Mouse (Mus musculus) forebrain, embryonic 13.5 days (tissue): Measurements from ENCODE around the gene Ubr2. TPM values are rescaled to one million over a fixed set of nuclear protein-coding genes. Genes with fewer than 3 reads are reported as not detected.

Source experiments
- ATAC-seq: fragments of 200-750 bp; cut with Nextera tagmentation; 2 replicates; pipeline ENCODE4 v1.8.0; 2017
- H3K27ac ChIP-seq: fragments of 300-500 bp; sonication (generic); 2 replicates; pipeline ENCODE4 v1.5.1; 2015; ENCODE audit warnings: inconsistent platforms, mild to moderate bottlenecking, moderate library complexity
- H3K27me3 ChIP-seq: fragments of 300-500 bp; sonication (generic); 2 replicates; pipeline ENCODE4 v1.6.1; 2015; ENCODE audit warnings: mild to moderate bottlenecking, inconsistent platforms
- H3K36me3 ChIP-seq: fragments of 300-500 bp; sonication (generic); 2 replicates; pipeline ENCODE4 v1.6.1; 2015; ENCODE audit warnings: mild to moderate bottlenecking, inconsistent platforms; ENCODE audit not compliant: poor library complexity, severe bottlenecking
- H3K4me1 ChIP-seq: fragments of 300-500 bp; sonication (generic); 2 replicates; pipeline ENCODE4 v1.6.1; 2015; ENCODE audit warnings: inconsistent platforms
- H3K4me2 ChIP-seq: fragments of 300-500 bp; sonication (generic); 2 replicates; pipeline ENCODE4 v1.6.1; 2015; ENCODE audit warnings: inconsistent platforms, mild to moderate bottlenecking, moderate library complexity
- H3K4me3 ChIP-seq: fragments of 300-500 bp; sonication (generic); 2 replicates; pipeline ENCODE4 v1.5.1; 2015; ENCODE audit warnings: mild to moderate bottlenecking, inconsistent platforms
- H3K9ac ChIP-seq: fragments of 300-500 bp; sonication (generic); 2 replicates; pipeline ENCODE4 v1.6.1; 2015; ENCODE audit warnings: mild to moderate bottlenecking, inconsistent platforms
- H3K9me3 ChIP-seq: fragments of 300-500 bp; sonication (generic); replicated peaks from 2 replicates; pipeline ENCODE4 v1.6.1; 2016; ENCODE audit warnings: inconsistent platforms
- WGBS: fragments of 180-500 bp; shearing (Covaris S2); methylation state at CpG from one replicate; pipeline ENCODE4 v1.1.7; 2015; 5-methylcytosine and 5-hydroxymethylcytosine counted together
- polyA plus RNA-seq: library from polyadenylated mRNA; unstranded; fragments of >200 nt; fragmentation: Nextera tagmentation; extraction: Ambion mirVana; gene quantifications from 2 replicates; pipeline ENCODE4 v1.2.1, GENCODE M21; 2015

The Ubr2 gene
- polyA plus RNA-seq, 1 experiment from 2014 or later: 11.8 TPM

- H3K36me3 ChIP-seq: no peaks in the 10 kb centered on the region
- 78% methylated on average over 1 of the region's 1 CpGs for WGBS
- no peak overlapping the region for H3K4me2 ChIP-seq
- H3K9ac ChIP-seq: no peak overlapping the region
- no peaks in the 10 kb centered on the region for H3K4me1 ChIP-seq
- ATAC-seq: no peak
- H3K4me3 ChIP-seq: no peak overlapping the region
- no peak overlapping the region for H3K27ac ChIP-seq
- no peaks in the 10 kb centered on the region for H3K27me3 ChIP-seq
- no peaks in the 10 kb centered on the region for H3K9me3 ChIP-seq
Observed at GRCm38 (mm10) chr17:47024805-47025204, 14.4 kb upstream of the Ubr2 start.

- Histone ChIP-seq H3K4me3 (no peak overlapping the region), H3K4me2 (no peak overlapping the region), H3K9me3 (no peaks in the 10 kb centered on the region), H3K27me3 (no peaks in the 10 kb centered on the region), H3K9ac (no peak overlapping the region), H3K27ac (no peak overlapping the region), H3K36me3 (no peaks in the 10 kb centered on the region), H3K4me1 (no peaks in the 10 kb centered on the region)
- no peak for ATAC-seq
- WGBS: 76% methylated on average over 1 of the region's 1 CpGs
Observed at GRCm38 (mm10) chr17:47023369-47023768, 13.0 kb upstream of the Ubr2 start.

DNA sequence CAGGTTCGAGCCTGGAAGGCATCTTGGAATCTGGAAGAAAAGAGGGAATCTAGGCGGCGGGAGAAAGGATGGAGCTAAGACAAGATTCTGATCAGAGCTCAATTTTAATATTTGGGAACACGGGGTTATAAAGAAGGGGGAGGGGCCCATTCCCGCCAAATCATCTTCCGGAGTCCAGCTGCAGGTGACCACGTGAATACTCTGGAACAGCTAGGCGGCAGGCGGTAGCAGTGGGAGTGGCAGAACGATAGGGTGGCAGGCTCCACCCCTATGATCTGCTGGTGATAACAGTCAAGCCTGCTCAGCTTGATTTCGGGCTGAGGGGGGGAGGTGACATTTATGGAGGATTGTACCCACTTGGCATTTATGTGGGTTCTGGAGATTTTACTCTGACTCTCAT is 2.5 kb upstream of the Ubr2 start:
- WGBS: 42% methylated on average over 11 of the region's 11 CpGs
- H3K4me3 ChIP-seq: no peak overlapping the region
- H3K9me3 ChIP-seq: no peaks in the 10 kb centered on the region
- H3K27me3 ChIP-seq: no peaks in the 10 kb centered on the region; the same call in 1 of the 2 replicates
- no peak overlapping the region for H3K27ac ChIP-seq
- H3K9ac ChIP-seq: no peak overlapping the region
- H3K36me3 ChIP-seq: no peaks in the 10 kb centered on the region
- peaks cover 17% of the 10 kb centered on the region for H3K4me1 ChIP-seq
- no peak for ATAC-seq
- H3K4me2 ChIP-seq: no peak overlapping the region

- 86% methylated on average over 1 of the region's 1 CpGs for WGBS
- no peak overlapping the region for H3K4me2 ChIP-seq
Observed at GRCm38 (mm10) chr17:47011661-47012043, 1.3 kb upstream of the Ubr2 start.

DNA sequence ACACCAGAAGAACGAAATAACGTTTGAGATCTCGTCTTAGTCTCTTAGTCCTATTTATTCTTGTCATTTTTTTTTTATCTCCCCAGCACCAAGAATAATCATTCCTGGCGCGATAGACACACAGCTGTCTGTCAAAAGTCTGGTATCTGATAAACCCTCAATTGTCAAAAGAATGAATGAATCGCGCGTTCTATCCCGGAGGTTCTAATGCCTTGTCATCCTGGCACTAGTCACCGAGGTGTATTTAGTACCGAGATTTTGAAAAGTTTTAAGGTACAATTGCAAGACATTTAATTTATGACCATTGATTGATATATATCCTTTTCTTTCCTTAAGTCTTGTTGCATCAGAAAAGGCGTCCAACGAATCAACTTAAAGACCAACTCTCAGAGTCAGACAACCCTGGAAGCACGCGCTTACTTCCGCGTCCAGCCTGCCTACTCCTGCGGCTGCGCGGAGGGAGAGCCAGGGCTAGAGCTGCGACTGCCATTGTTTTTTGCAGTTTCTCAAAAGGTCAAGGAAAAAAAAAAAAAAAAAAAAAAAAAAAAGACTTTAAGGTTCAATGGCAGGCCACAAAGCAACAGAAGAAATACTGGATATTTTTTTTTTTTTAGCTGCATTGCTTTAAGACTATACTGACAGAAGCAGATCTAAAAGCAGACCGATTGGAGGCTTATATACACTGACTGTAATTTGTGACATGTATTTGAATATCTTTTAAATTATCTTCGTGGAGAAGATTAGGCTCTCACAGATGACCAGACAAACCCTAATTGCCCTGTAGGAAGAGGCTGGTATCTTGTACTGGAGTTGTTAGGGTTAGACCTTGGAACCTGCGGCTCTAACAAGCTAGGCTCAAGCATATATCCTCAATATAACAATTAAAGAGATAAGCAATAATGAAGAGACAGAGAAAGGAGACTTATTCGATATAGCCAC is 635 bp upstream of the Ubr2 start:
- 0 out of 2 replicates have a peak, but pooled peaks cover 13% of the 10 kb centered on the region for H3K36me3 ChIP-seq
- peak overlapping the region; percentile 83 for H3K4me3 ChIP-seq
- 13% methylated on average over 25 of the region's 25 CpGs for WGBS
- H3K4me1 ChIP-seq: peaks cover 18% of the 10 kb centered on the region
- H3K4me2 ChIP-seq: peak overlapping the region; percentile 85
- no peaks in the 10 kb centered on the region; the same call in 1 of the 2 replicates for H3K27me3 ChIP-seq
- peak overlapping the region; percentile 37; the same call in 1 of the 2 replicates for H3K9ac ChIP-seq
- H3K27ac ChIP-seq: 0 out of 2 replicates have a peak overlapping the region, but pooled peaks have one; percentile 70
- ATAC-seq: peak; percentile 80
- H3K9me3 ChIP-seq: no peaks in the 10 kb centered on the region

More at GRCm38 (mm10) chr17:47011661-47012043, 1.3 kb upstream of the Ubr2 start:
- Histone ChIP-seq H3K9ac (no peak overlapping the region), H3K36me3 (0 out of 2 replicates have a peak, but pooled peaks cover 8% of the 10 kb centered on the region), H3K27ac (no peak overlapping the region), H3K27me3 (no peaks in the 10 kb centered on the region; the same call in 1 of the 2 replicates), H3K4me3 (no peak overlapping the region), H3K4me1 (peaks cover 18% of the 10 kb centered on the region), H3K9me3 (no peaks in the 10 kb centered on the region)
- ATAC-seq: no peak

- peak overlapping the region; percentile 85 for H3K4me2 ChIP-seq
- peak overlapping the region; percentile 89 for H3K9ac ChIP-seq
- H3K27me3 ChIP-seq: no peaks in the 10 kb centered on the region; the same call in 1 of the 2 replicates
- peaks cover 18% of the 10 kb centered on the region for H3K4me1 ChIP-seq
- peak overlapping the region; percentile 83 for H3K4me3 ChIP-seq
- under 1% methylated on average over 13 of the region's 13 CpGs for WGBS
- ATAC-seq: peak; percentile 7; the same call in 1 of the 2 replicates
- 0 out of 2 replicates have a peak, but pooled peaks cover 13% of the 10 kb centered on the region for H3K36me3 ChIP-seq
- peak overlapping the region; percentile 70; the same call in 1 of the 2 replicates for H3K27ac ChIP-seq
- H3K9me3 ChIP-seq: no peaks in the 10 kb centered on the region
Observed at GRCm38 (mm10) chr17:47009546-47009897, 834 bp downstream of the Ubr2 start.

DNA sequence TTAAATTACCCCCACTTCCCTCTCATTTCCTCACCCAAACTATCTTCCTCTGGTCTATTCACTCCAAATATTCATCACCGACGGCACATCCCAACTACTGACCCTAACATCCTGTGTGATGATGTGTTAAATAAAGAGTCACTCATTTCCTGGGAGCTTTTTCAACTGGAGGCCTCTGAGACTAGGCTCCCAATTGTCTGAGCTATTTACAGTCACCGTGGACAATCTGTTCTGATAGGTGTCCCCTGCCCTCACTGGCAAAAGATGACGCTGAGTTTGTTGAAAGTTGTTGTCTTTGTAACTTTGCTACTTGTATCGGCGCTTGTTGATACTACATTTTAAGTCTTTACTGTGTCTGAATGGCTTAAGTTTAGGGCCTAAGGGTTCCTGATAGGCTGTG is 1.3 kb downstream of the Ubr2 start:
- 0 out of 2 replicates have a peak, but pooled peaks cover 13% of the 10 kb centered on the region for H3K36me3 ChIP-seq
- 30% methylated on average over 6 of the region's 6 CpGs for WGBS

GRCm38 (mm10) chr17:47008506-47008905 is 1.9 kb downstream of the Ubr2 start:
- no peaks in the 10 kb centered on the region; the same call in 1 of the 2 replicates for H3K27me3 ChIP-seq
- peak overlapping the region; percentile 83 for H3K4me3 ChIP-seq
- WGBS: 66% methylated on average over 8 of the region's 8 CpGs
- H3K9me3 ChIP-seq: no peaks in the 10 kb centered on the region
- peaks cover 18% of the 10 kb centered on the region for H3K4me1 ChIP-seq
- H3K27ac ChIP-seq: no peak overlapping the region
- no peak for ATAC-seq
- peak overlapping the region; percentile 85 for H3K4me2 ChIP-seq
- H3K9ac ChIP-seq: peak overlapping the region; percentile 89
- H3K36me3 ChIP-seq: 0 out of 2 replicates have a peak, but pooled peaks cover 13% of the 10 kb centered on the region

More for the DNA sequence above, 1.3 kb downstream of the Ubr2 start:
- H3K4me2 ChIP-seq: peak overlapping the region; percentile 85
- no peak for ATAC-seq
- H3K9me3 ChIP-seq: no peaks in the 10 kb centered on the region
- peak overlapping the region; percentile 83 for H3K4me3 ChIP-seq
- H3K27ac ChIP-seq: no peak overlapping the region
- H3K9ac ChIP-seq: peak overlapping the region; percentile 89
- H3K4me1 ChIP-seq: peaks cover 18% of the 10 kb centered on the region
- no peaks in the 10 kb centered on the region; the same call in 1 of the 2 replicates for H3K27me3 ChIP-seq

DNA sequence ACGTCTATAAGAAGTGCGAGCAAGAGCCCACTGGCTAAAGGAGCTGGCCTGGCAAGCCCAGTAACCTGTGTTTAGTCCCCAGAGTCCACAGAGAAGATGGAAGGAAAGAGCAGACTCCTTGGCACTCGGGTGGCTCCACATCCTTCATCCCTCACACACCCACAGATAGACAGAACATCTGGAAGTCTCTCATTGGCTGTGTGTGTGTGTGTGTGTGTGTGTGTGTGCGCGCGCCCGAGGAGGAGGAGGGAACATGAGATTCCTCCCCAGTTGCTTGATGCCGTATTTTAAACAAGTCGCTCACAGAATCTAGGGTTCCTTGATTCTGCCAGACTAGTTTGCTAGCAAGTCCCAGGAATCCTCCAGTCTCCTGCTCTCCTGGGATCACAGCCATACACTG is 3.6 kb downstream of the Ubr2 start:
- no peak for ATAC-seq
- H3K9me3 ChIP-seq: no peaks in the 10 kb centered on the region
- H3K4me3 ChIP-seq: no peak overlapping the region
- peaks cover 18% of the 10 kb centered on the region for H3K4me1 ChIP-seq
- 0 out of 2 replicates have a peak, but pooled peaks cover 13% of the 10 kb centered on the region for H3K36me3 ChIP-seq
- H3K27ac ChIP-seq: no peak overlapping the region
- H3K9ac ChIP-seq: no peak overlapping the region
- WGBS: 86% methylated on average over 9 of the region's 9 CpGs
- H3K4me2 ChIP-seq: no peak overlapping the region
- H3K27me3 ChIP-seq: no peaks in the 10 kb centered on the region

DNA sequence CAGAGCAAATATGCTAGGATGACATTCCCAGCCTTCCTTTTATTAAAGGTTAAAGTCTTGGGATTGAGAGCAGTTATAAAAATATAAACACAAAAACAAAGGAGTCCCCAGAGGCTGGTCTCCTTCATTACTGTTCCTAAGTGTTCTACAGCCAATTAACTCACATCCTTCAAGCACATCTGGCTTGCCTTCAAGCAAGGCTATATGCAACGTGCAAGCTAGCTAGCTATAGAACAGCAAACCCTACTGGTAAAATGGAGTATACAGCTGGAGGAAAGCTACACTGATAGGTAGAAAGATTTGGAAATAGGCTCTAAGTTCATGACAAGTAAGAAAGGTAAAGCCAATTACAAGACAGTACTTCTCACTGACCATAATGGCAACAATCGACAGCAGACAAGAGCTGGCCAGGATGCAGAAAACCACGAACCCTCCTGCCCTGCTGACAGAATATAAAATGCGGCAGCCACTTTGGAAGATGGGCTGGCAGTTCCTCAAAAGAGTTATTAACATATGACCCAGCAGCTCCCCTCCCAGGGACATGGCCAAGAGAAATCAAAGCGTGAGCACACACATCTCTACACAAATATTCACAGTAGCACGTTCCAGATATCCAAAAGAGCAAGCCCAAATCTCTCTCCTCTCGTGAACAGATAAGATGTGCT is 4.5 kb downstream of the Ubr2 start:
- Histone ChIP-seq H3K4me1 (peaks cover 18% of the 10 kb centered on the region), H3K27me3 (no peaks in the 10 kb centered on the region), H3K36me3 (0 out of 2 replicates have a peak, but pooled peaks cover 13% of the 10 kb centered on the region), H3K27ac (no peak overlapping the region), H3K9ac (no peak overlapping the region), H3K9me3 (no peaks in the 10 kb centered on the region), H3K4me2 (no peak overlapping the region), H3K4me3 (no peak overlapping the region)
- no peak for ATAC-seq
- 79% methylated on average over 7 of the region's 7 CpGs for WGBS

DNA sequence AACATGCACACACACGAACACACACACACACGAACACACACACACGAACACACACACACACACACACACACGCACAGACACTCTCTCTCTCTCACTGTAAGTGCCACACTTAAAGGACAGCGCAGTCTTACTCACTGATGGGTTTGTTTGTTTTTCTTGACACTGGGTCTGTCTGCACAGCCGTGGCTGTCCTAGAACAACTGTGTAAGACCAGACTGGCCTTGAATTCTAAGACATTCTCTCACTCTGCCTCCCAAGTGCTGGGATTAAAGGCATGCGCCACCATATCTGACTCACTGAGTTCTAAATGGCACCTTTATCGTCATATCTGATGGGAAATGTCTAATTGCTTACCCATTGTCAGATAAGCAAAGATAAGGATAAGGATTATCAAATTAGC is 7.1 kb downstream of the Ubr2 start:
- Histone ChIP-seq H3K4me1 (peaks cover 4% of the 10 kb centered on the region), H3K9ac (no peak overlapping the region), H3K4me2 (no peak overlapping the region), H3K36me3 (peaks cover 36% of the 10 kb centered on the region), H3K27ac (no peak overlapping the region), H3K9me3 (no peaks in the 10 kb centered on the region), H3K4me3 (no peak overlapping the region), H3K27me3 (no peaks in the 10 kb centered on the region)
- WGBS: 89% methylated on average over 8 of the region's 8 CpGs
- no peak for ATAC-seq

DNA sequence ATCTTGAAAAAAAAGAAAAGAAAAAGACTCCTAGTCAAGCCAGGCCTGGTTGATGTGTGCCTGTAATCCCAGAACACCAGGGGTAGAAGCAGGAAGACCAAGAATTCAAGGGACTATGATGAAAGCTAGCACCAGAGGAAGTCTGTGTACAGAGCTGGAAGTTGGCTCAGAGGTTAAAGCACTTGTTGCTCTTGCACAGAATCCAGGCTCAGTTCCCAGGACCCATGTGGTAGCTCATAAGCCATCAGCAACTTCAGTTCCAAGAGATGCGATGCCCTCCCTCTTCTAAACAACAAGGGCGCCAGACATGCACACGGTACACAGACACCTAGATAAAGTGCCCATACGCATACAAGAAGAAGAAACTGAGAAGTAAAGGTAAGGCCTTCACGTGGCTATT is 8.0 kb downstream of the Ubr2 start:
- peaks cover 44% of the 10 kb centered on the region for H3K36me3 ChIP-seq
- no peak overlapping the region for H3K9ac ChIP-seq
- 92% methylated on average over 5 of the region's 5 CpGs for WGBS
- H3K9me3 ChIP-seq: no peaks in the 10 kb centered on the region
- no peak overlapping the region for H3K4me3 ChIP-seq
- no peak for ATAC-seq
- no peaks in the 10 kb centered on the region for H3K4me1 ChIP-seq
- no peak overlapping the region for H3K27ac ChIP-seq
- H3K4me2 ChIP-seq: no peak overlapping the region
- H3K27me3 ChIP-seq: no peaks in the 10 kb centered on the region
